Mouse (Mus musculus): ENCODE measurements around the gene Atxn2l.

Atxn2l gene

DNA sequence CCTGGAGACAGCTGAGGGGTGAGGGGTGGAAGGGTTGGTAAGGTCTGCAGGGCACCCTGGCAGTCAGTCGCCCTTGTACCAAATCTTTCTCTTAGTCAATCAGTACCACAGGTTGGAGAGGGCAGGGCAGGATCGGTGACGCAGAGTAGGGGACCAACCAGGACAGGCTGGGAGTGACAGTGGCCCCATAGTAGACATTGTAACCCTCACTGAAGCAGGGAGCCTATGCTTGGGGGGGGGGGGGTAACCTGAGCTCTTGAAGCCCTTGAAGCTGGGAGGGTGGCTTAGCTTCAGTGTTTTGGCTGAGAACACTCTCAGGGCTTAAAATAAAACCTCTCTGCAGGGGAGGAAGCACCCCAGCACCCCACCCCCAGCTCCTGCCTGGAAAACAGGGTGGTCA, 41.6 kb downstream of the Atxn2l start:
- DNase-seq: no peak

- DNase-seq: peak in 1 of 2 experiments; percentile 12
Measured at GRCm38 (mm10) chr7:126460623-126461399, 42.4 kb downstream of the Atxn2l start.

DNA sequence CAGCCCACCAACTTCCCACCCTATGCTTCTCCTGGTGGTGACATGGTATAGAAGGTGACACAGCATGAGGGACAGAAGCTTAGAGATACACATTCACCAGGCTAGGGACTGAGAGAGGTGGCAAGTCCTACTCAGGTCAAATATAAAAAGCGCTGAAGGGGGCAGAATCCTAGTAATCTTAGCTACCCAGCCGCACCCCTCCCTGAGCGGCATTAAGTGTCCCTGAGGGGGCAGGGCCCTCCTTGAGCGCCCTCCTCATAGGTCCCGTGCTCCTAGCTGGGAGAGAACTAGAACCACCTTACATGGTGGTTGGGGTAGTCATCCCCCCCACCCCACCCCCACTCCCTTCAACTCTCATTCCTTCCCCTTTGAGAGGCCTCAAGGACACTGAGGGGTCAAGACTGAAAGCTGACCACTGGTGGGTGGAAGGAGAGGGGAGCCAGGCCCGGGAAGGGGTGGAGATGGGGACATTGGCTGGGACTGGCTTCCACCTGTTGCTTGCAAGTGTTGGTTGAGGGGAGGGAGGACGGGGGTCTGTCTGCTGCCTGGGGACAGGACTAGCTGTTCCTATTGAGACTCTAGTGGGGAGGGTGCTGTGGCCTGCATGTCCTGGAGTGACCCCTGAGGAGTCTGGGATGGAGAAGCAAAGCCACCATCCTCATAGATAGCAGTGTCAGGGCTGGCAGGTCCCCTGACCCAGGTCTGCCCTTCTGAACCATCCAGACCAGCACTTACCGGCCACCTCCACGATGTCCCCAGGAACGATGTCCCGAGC, 44.2 kb downstream of the Atxn2l start:
- no peak for DNase-seq

GRCm38 (mm10) chr7:126458225-126458624, 45.0 kb downstream of the Atxn2l start:
- no peak for DNase-seq

DNA sequence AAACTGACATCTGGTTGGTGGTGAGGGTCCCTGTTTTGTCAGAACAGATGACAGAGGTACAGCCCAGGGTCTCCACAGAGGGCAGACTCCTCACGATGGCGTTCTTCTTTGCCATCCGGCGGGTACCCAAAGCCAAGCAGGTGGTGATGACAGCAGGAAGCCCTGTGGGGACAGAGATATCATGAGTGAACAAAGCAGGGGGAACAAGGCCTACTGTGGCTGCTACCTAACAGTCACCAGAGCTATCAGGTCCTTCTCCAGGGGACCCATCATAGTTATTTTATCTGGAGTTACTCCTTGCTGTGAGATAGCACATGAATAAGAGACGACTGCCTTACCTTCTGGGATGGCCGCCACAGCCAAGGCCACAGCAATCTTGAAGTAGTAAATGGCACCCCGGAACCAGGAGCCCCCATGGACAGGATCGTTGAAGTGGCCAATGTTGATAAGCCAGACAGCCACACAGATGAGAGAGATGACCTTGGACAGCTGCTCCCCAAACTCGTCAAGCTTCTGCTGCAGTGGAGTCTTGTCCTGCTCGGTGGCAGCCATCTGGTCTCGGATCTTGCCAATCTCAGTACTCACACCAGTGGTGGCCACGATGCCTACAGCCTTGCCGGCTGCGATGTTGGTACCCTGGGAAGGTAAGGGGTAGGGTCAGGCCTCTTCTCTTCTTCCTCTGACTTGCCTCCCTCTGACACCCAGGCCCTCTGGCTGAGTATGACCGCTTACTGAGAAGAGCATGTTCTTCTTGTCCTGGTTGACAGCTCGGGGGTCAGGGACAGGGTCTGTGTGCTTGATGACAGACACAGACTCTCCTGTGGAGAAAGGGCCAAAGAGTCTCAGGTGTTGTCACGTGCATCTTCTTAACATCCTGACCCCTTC, 46.6 kb downstream of the Atxn2l start:
- DNase-seq: no peak

GRCm38 (mm10) chr7:126455242-126455641, 48.0 kb downstream of the Atxn2l start:
- no peak for DNase-seq

DNA sequence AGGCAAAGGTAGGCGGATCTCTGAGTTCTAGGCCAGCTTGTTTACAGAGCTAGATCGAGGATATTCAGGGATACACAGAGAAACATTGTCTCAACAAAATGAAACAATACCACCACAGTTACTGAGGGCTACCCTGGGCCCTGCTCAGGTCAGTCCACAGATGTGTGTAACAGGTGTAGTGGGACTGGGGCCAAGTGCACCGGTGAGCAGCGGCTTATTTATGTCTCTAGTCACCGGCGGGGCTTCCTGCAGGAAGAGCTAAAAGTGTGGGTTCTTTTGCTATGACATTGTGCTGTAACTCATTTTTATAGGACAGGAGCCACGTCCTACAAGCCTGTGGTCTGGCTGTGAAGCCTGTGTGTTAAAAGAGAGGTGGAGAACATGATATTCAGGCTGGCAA, 49.4 kb downstream of the Atxn2l start:
- no peak for DNase-seq

DNA sequence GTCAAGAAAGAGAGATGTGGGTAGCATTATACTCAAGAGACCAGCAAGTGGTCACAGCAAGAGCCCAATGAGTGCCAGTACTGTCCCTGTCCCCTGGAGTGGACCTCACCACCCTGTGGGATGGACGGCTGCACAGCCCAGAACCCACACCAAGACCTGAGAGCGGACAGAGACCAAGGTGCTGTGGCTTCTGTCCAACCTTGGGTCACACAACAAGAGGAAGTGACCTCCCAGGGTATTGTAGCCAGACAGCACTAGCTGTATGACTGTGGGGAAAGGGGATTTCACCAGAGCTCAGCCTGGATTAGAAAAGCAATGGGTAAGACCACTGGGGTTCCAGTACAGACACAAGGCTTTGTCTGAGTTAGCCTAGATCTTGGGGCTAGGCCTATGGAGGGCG, 51.0 kb downstream of the Atxn2l start:
- no peak for DNase-seq

- DNase-seq: no peak
Measured at GRCm38 (mm10) chr7:126450641-126451040, 52.6 kb downstream of the Atxn2l start.

DNA sequence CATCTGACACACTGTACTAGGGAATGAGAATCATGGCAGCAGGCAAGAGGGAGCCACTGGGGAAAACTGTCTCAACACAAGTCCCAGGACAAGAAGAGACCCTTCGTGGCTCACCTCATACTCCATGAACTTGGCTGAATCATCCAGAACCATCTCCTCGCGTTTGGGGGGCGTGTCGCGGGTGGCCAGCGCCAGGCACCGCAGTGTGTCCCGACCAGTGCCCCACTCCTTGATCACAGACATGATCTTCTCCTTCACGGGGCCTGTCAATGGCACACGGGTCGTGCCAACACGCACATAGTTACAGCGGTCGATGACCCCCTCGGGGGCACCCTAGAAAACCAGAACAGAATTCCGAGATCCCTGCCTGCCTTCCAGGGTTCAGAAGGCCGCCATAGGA, 53.2 kb downstream of the Atxn2l start:
- no peak for DNase-seq

- no peak for DNase-seq
Measured at GRCm38 (mm10) chr7:126448481-126448880, 54.8 kb downstream of the Atxn2l start.

GRCm38 (mm10) chr7:126446217-126446616, 57.0 kb downstream of the Atxn2l start:
- no peak for DNase-seq

GRCm38 (mm10) chr7:126445104-126445815, 58.0 kb downstream of the Atxn2l start:
- no peak for DNase-seq

DNA sequence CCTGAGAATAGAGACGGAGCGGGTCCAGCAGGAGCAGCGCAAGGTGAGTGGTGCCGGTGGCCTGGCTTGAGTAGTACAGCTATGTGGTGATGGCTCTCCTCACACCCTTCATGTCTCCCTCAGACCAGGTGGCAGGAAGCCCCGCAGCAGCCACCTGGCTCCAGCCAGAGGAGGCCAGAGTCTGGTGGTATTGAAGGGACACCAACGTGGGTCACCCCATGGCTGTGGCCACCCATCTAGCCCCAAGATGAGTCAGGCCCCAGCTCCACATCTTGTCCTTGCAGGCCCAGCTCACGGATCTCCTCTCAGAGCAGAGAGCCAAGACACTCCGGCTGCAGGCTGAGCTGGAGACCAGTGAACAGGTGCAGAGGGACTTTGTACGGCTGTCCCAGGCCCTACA, 58.7 kb downstream of the Atxn2l start:
- DNase-seq: no peak

DNA sequence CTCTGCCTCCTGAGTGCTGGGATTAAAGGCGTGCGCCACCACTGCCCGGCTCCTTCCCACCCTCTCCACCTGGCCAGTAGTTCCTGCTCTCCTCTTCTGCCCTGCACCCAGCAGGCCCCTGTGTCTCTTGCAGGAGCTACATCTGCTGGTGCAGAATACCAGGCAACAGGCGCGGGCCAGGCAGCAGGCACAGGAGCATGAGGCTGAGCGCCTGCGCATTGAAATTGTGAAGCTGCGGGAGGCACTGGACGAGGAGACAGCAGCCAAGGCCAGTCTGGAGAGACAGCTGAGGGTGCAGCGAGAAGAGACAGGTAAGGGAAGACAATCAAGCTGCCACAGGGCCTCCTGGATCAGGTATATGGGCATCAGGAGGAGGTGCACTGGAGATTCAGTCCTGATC, 59.2 kb downstream of the Atxn2l start:
- no peak for DNase-seq
